Mouse (Mus musculus): ENCODE measurements around the gene Fancm. TPM values are rescaled to one million over a fixed set of nuclear protein-coding genes. Genes with fewer than 3 reads are reported as not detected.

The Fancm gene
- polyA plus RNA-seq (2021): 4.5 TPM

- ATAC-seq (peak; percentile 34), DNase-seq (ENCODE audit: low read depth, low spot score) (peak; percentile 51)
- in situ Hi-C loops (cut with MboI; ENCODE audit: low pct_unique_long_range_greater_than_20kb): no loop called here
- ChIA-PET CTCF (no interaction called here), POLR2A (no interaction called here)
- TF ChIP-seq CTCF (IDR thresholded peaks at IDR 0.05): no peak
- H3K27me3 ChIP-seq: no peaks in the 10 kb centered on the region
Measured at GRCm38 (mm10) chr12:65075085-65075732, at the start of gene Fancm. Gene Fancm, plus strand, starts transcription at chr12:65075603.

- ATAC-seq: no peak
- POLR2A ChIA-PET: no interaction called here
- DNase-seq (ENCODE audit: low read depth, low spot score): no peak
- TF ChIP-seq CTCF (IDR thresholded peaks at IDR 0.05): no peak
- no peaks in the 10 kb centered on the region for H3K27me3 ChIP-seq
- in situ Hi-C loops (cut with MboI; ENCODE audit: low pct_unique_long_range_greater_than_20kb): no loop called here
- CTCF ChIA-PET: no interaction called here
Measured at GRCm38 (mm10) chr12:65035839-65036189, 39.6 kb upstream of the Fancm start.

- ATAC-seq (peak; percentile 90), DNase-seq (ENCODE audit: low read depth, low spot score) (peak; percentile 35)
- ChIA-PET CTCF (no interaction called here), POLR2A (interaction anchor here (1.4 kb wide), 1 partner anchor 22 kb away, joined by 4 read pairs; no protein-coding TSS in a partner anchor)
- TF ChIP-seq CTCF (IDR thresholded peaks at IDR 0.05): no peak
- in situ Hi-C loops (cut with MboI; ENCODE audit: low pct_unique_long_range_greater_than_20kb): no loop called here
- H3K27me3 ChIP-seq: no peaks in the 10 kb centered on the region
Measured at GRCm38 (mm10) chr12:65036190-65036870, 39.1 kb upstream of the Fancm start, which contains the start of gene Prpf39. Gene Prpf39, plus strand, starts transcription at chr12:65036333.

- H3K27me3 ChIP-seq: no peaks in the 10 kb centered on the region
- TF ChIP-seq CTCF (IDR thresholded peaks at IDR 0.05): no peak
- CTCF ChIA-PET: no interaction called here
- ATAC-seq: no peak
- no peak for DNase-seq (ENCODE audit: low read depth, low spot score)
- POLR2A ChIA-PET: interaction anchor here (1.4 kb wide), 1 partner anchor 21 kb away, joined by 4 read pairs; no protein-coding TSS in a partner anchor
- in situ Hi-C loops (cut with MboI; ENCODE audit: low pct_unique_long_range_greater_than_20kb): no loop called here
Measured at GRCm38 (mm10) chr12:65036892-65037545, 38.4 kb upstream of the Fancm start.

- ChIA-PET CTCF (no interaction called here), POLR2A (interaction anchor here (1.4 kb wide), 1 partner anchor 21 kb away, joined by 4 read pairs; no protein-coding TSS in a partner anchor)
- ATAC-seq (peak; percentile 72), DNase-seq (ENCODE audit: low read depth, low spot score) (peak; percentile 60)
- H3K27me3 ChIP-seq: no peaks in the 10 kb centered on the region
- in situ Hi-C loops (cut with MboI; ENCODE audit: low pct_unique_long_range_greater_than_20kb): no loop called here
- no peak for TF ChIP-seq CTCF (IDR thresholded peaks at IDR 0.05)
Measured at GRCm38 (mm10) chr12:65037546-65037937, 37.9 kb upstream of the Fancm start.

GRCm38 (mm10) chr12:65048799-65049198 lies 26.6 kb upstream of the Fancm start:
- ChIA-PET CTCF (no interaction called here), POLR2A (no interaction called here)
- no peak for DNase-seq (ENCODE audit: low read depth, low spot score)
- ATAC-seq: no peak
- H3K27me3 ChIP-seq: no peaks in the 10 kb centered on the region
- no peak for TF ChIP-seq CTCF (IDR thresholded peaks at IDR 0.05)
- in situ Hi-C loops (cut with MboI; ENCODE audit: low pct_unique_long_range_greater_than_20kb): no loop called here

GRCm38 (mm10) chr12:65058203-65058602 lies 17.2 kb upstream of the Fancm start:
- ATAC-seq (no peak), DNase-seq (ENCODE audit: low read depth, low spot score) (no peak)
- no peak for TF ChIP-seq CTCF (IDR thresholded peaks at IDR 0.05)
- in situ Hi-C loops (cut with MboI; ENCODE audit: low pct_unique_long_range_greater_than_20kb): no loop called here
- H3K27me3 ChIP-seq: no peaks in the 10 kb centered on the region
- POLR2A ChIA-PET: interaction anchor here (1.6 kb wide), 1 partner anchor 22 kb away, joined by 4 read pairs; the partner anchor contains the start of gene Prpf39
- CTCF ChIA-PET: interaction anchor here (1.2 kb wide), 2 partner anchors 12 to 17 kb away, joined by 3 to 4 read pairs; no protein-coding TSS in a partner anchor

- in situ Hi-C loops (cut with MboI; ENCODE audit: low pct_unique_long_range_greater_than_20kb): no loop called here
- ChIA-PET CTCF (interaction anchor here (0.9 to 1.4 kb wide), 2 partner anchors 9 to 11 kb away, joined by 3 to 4 read pairs; no protein-coding TSS in a partner anchor), POLR2A (interaction anchor here (1.3 kb wide), 1 partner anchor 10 kb away, joined by 3 read pairs; no protein-coding TSS in a partner anchor)
- TF ChIP-seq CTCF (IDR thresholded peaks at IDR 0.05): no peak
- ATAC-seq: no peak
- no peak for DNase-seq (ENCODE audit: low read depth, low spot score)
- no peaks in the 10 kb centered on the region for H3K27me3 ChIP-seq
Measured at GRCm38 (mm10) chr12:65061082-65061481, 14.3 kb upstream of the Fancm start.

- DNase-seq (ENCODE audit: low read depth, low spot score) (no peak), ATAC-seq (no peak)
- in situ Hi-C loops (cut with MboI; ENCODE audit: low pct_unique_long_range_greater_than_20kb): no loop called here
- no peak for TF ChIP-seq CTCF (IDR thresholded peaks at IDR 0.05)
- H3K27me3 ChIP-seq: no peaks in the 10 kb centered on the region
- POLR2A ChIA-PET: no interaction called here
- CTCF ChIA-PET: no interaction called here
Measured at GRCm38 (mm10) chr12:65065241-65065640, 10.2 kb upstream of the Fancm start.

GRCm38 (mm10) chr12:65066234-65066633 lies 9.2 kb upstream of the Fancm start:
- no peaks in the 10 kb centered on the region for H3K27me3 ChIP-seq
- in situ Hi-C loops (cut with MboI; ENCODE audit: low pct_unique_long_range_greater_than_20kb): no loop called here
- ATAC-seq: no peak
- no peak for DNase-seq (ENCODE audit: low read depth, low spot score)
- POLR2A ChIA-PET: interaction anchor here (0.5 kb wide), 1 partner anchor 12 kb away, joined by 3 read pairs; no protein-coding TSS in a partner anchor
- TF ChIP-seq CTCF (IDR thresholded peaks at IDR 0.05): no peak
- CTCF ChIA-PET: no interaction called here

All from Patski (cell line).